Mouse (Mus musculus) embryonic facial prominence, embryonic 10.5 days (tissue): Measurements from ENCODE around the gene Adam29. TPM values are rescaled to one million over a fixed set of nuclear protein-coding genes. Genes with fewer than 3 reads are reported as not detected.
A peak's percentile ranks its signal among the peaks of the same experiment; 100 is the strongest.

ENCODE experiments used
- DNase-seq: peaks from one replicate; pipeline ENCODE4 v3.0.0-alpha.2; 2017; ENCODE audit warnings: low spot score
- H3K27ac ChIP-seq: fragments of 300-500 bp; sonication (generic); replicated peaks from 2 replicates; pipeline ENCODE4 v1.5.1; 2016; ENCODE audit warnings: mild to moderate bottlenecking
- H3K27me3 ChIP-seq: fragments of 300-500 bp; sonication (generic); replicated peaks from 2 replicates; pipeline ENCODE4 v1.6.1; 2016; ENCODE audit warnings: low read depth, mild to moderate bottlenecking; ENCODE audit not compliant: poor library complexity, severe bottlenecking
- H3K36me3 ChIP-seq: fragments of 300-500 bp; sonication (generic); replicated peaks from 2 replicates; pipeline ENCODE4 v1.6.1; 2016; ENCODE audit warnings: mild to moderate bottlenecking, moderate library complexity
- H3K4me1 ChIP-seq: fragments of 300-500 bp; sonication (generic); 2 replicates; pipeline ENCODE4 v1.6.1; 2016
- H3K4me3 ChIP-seq: fragments of 300-500 bp; sonication (generic); 2 replicates; pipeline ENCODE4 v1.5.1; 2016; ENCODE audit warnings: mild to moderate bottlenecking, moderate library complexity
- H3K9me3 ChIP-seq: fragments of 300-500 bp; sonication (generic); 2 replicates; pipeline ENCODE4 v1.6.1; 2016; ENCODE audit warnings: mild to moderate bottlenecking
- WGBS: fragments of 180-500 bp; shearing (Covaris S2); methylation state at CpG from one replicate; pipeline ENCODE4 v1.1.7; 2016; 5-methylcytosine and 5-hydroxymethylcytosine counted together
- polyA plus RNA-seq: library from polyadenylated mRNA; unstranded; fragments of >200 nt; fragmentation: Nextera tagmentation; extraction: Ambion mirVana; gene quantifications from 2 replicates; pipeline ENCODE4 v1.2.1, GENCODE M21; 2016

Adam29 gene
- not detected in 2 replicates for polyA plus RNA-seq

GRCm38 (mm10) chr8:55906848-55907247 lies at the start of gene Adam29:
Gene Adam29, minus strand, starts transcription at chr8:55906948.
- H3K4me1 ChIP-seq, result no peaks in the 10 kb centered on the region
- no peak within 1 kb of the TSS for H3K4me3 ChIP-seq
- WGBS, result 73% methylated on average over 1 of the region's 1 CpGs
- no peaks in the 10 kb centered on the region for H3K36me3 ChIP-seq
- H3K27me3 ChIP-seq, result no peaks in the 10 kb centered on the region
- H3K27ac ChIP-seq, result no peak within 1 kb of the TSS
- H3K9me3 ChIP-seq, result no peaks in the 10 kb centered on the region
- no peak for DNase-seq

DNA sequence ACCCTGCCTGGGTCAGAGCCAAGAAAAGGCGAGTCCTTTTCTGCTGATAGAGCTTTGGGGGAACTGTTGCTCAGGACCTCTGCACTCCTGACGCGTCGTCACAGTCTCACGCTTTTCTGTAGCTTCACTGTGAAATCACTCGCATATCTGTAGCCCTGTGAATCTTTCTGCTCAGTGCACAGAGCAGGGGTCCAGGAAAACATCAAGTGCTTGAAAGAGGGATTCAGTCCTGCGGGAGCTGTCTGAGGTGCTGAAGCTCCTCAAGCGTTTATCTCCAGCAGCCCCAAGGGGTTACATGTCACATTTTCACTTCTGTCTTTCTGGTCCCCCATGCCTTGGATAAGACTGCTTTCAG lies 33.8 kb upstream of the Adam29 start:
- Histone ChIP-seq H3K4me1 (peaks cover 8% of the 10 kb centered on the region), H3K27me3 (no peaks in the 10 kb centered on the region), H3K36me3 (no peaks in the 10 kb centered on the region), H3K9me3 (no peaks in the 10 kb centered on the region), H3K27ac (no peak overlapping the region), H3K4me3 (peak overlapping the region; percentile 51)
- WGBS, result 1% methylated on average over 8 of the region's 8 CpGs
- peak; percentile 74 for DNase-seq

GRCm38 (mm10) chr8:55939870-55940525 lies 33.2 kb upstream of the Adam29 start, which contains the start of gene Glra3:
Gene Glra3, plus strand, starts transcription at chr8:55940460.
- no peaks in the 10 kb centered on the region for H3K27me3 ChIP-seq

More at GRCm38 (mm10) chr8:55939870-55940525, 33.2 kb upstream of the Adam29 start, which contains the start of gene Glra3:
- no peak within 1 kb of the TSS for H3K27ac ChIP-seq
- DNase-seq, result peak; percentile 59
- H3K4me1 ChIP-seq, result peaks cover 8% of the 10 kb centered on the region
- no peaks in the 10 kb centered on the region for H3K9me3 ChIP-seq
- peak within 1 kb of the TSS; percentile 51 for H3K4me3 ChIP-seq
- no peaks in the 10 kb centered on the region for H3K36me3 ChIP-seq
- WGBS, result 14% methylated on average over 11 of the region's 11 CpGs

Other genes starting within 250 kb of the Adam29 start
- gene Glra3, start 33.5 kb upstream of the Adam29 start, polyA plus RNA-seq, result 0.02 and 0.09 TPM in 2 replicates